Mouse (Mus musculus) liver, embryonic 14.5 days (tissue): ENCODE measurements around the gene Mms19. TPM values are rescaled to one million over a fixed set of nuclear protein-coding genes. Genes with fewer than 3 reads are reported as not detected.

Experiments
- ATAC-seq: fragments of 200-750 bp; cut with Nextera tagmentation; 2 replicates; pipeline ENCODE4 v1.8.0; 2017; ENCODE audit warnings: moderate number of reproducible peaks, mild to moderate bottlenecking, moderate library complexity; ENCODE audit not compliant: insufficient read depth
- DNase-seq, 3 experiments: peaks; one replicate each; pipeline ENCODE4 v3.0.0-alpha.2; 2012 to 2013; ENCODE audit warnings: low read depth in 3 of 3, low spot score in 3 of 3
- H3K27ac ChIP-seq: fragments of 300-500 bp; sonication (generic); 2 replicates; pipeline ENCODE4 v1.5.1; 2014; ENCODE audit warnings: moderate library complexity, mild to moderate bottlenecking, control low read depth, inconsistent platforms
- H3K27me3 ChIP-seq: fragments of 300-500 bp; sonication (generic); 2 replicates; pipeline ENCODE4 v1.6.1; 2014; ENCODE audit warnings: mild to moderate bottlenecking, low read length, moderate library complexity; ENCODE audit not compliant: control insufficient read depth, insufficient read depth
- H3K36me3 ChIP-seq: fragments of 300-500 bp; sonication (generic); replicated peaks from 2 replicates; pipeline ENCODE4 v1.6.1; 2014; ENCODE audit warnings: low read depth; ENCODE audit not compliant: control insufficient read depth, insufficient read depth
- H3K4me1 ChIP-seq, 2 experiments: fragments of 200-500 bp in 1 of 2; fragments of 300-500 bp in 1 of 2; sonication (generic) in 1 of 2; replicated peaks; 2 replicates each; pipeline ENCODE4 v1.6.1; 2012 to 2014; ENCODE audit warnings: antibody characterized with exemption in 1 of 2, inconsistent platforms in 1 of 2, low read length in 1 of 2; ENCODE audit not compliant: control insufficient read depth in 2 of 2, insufficient read depth in 2 of 2
- H3K4me2 ChIP-seq: fragments of 300-500 bp; sonication (generic); 2 replicates; pipeline ENCODE4 v1.6.1; 2014; ENCODE audit warnings: low read depth, mild to moderate bottlenecking, control low read depth, moderate library complexity
- H3K4me3 ChIP-seq, 2 experiments: fragments of 200-500 bp in 1 of 2; fragments of 300-500 bp in 1 of 2; sonication (generic) in 1 of 2; 2 replicates each; pipeline ENCODE4 v1.5.1; 2012 to 2014; ENCODE audit warnings: low read depth in 2 of 2, low read length in 2 of 2, mild to moderate bottlenecking in 2 of 2, control low read depth in 1 of 2, inconsistent platforms in 1 of 2, moderate library complexity in 1 of 2; ENCODE audit not compliant: insufficient read depth in 1 of 2
- H3K9ac ChIP-seq: fragments of 300-500 bp; sonication (generic); replicated peaks from 2 replicates; pipeline ENCODE4 v1.6.1; 2014; ENCODE audit warnings: mild to moderate bottlenecking, control low read depth, moderate library complexity
- H3K9me3 ChIP-seq: fragments of 300-500 bp; sonication (generic); 2 replicates; pipeline ENCODE4 v1.6.1; 2016; ENCODE audit warnings: low read length, mixed read lengths; ENCODE audit not compliant: control insufficient read depth
- CTCF ChIP-seq: IDR thresholded peaks from 2 replicates; pipeline ENCODE4 v1.5.1; 2016; ENCODE audit warnings: antibody characterized with exemption, low read depth, control low read depth
- EP300 ChIP-seq: IDR thresholded peaks from 2 replicates; pipeline ENCODE4 v1.6.1; 2016; ENCODE audit warnings: antibody characterized with exemption, low read depth
- WGBS: fragments of 180-500 bp; shearing (Covaris S2); extraction: QIAGEN DNeasy Blood & Tissue Kit; methylation state at CpG from one replicate; pipeline ENCODE4 v1.1.7; 2014; ENCODE audit not compliant: insufficient replicate concordance; 5-methylcytosine and 5-hydroxymethylcytosine counted together
- polyA plus RNA-seq, 2 experiments: library from polyadenylated mRNA; depleted of rRNA in 1 of 2; stranded (reverse) in 1 of 2; unstranded in 1 of 2; fragments of >200 nt; fragmentation: Nextera tagmentation in 1 of 2; extraction: Ambion mirVana in 1 of 2; gene quantifications; 2 replicates each; pipeline versions ENCODE4 v1.2.1 to v1.2.3; 2012 to 2014

Mms19 gene
- polyA plus RNA-seq, 2 experiments = 10.8 to 18.2 TPM

- 48% methylated on average over 3 of the region's 3 CpGs for WGBS
- no peak for TF ChIP-seq CTCF
- TF ChIP-seq EP300 = no peak
- H3K4me2 ChIP-seq = no peak overlapping the region
Measured at GRCm38 (mm10) chr19:42014231-42014825, 33.4 kb upstream of the Mms19 start.

DNA sequence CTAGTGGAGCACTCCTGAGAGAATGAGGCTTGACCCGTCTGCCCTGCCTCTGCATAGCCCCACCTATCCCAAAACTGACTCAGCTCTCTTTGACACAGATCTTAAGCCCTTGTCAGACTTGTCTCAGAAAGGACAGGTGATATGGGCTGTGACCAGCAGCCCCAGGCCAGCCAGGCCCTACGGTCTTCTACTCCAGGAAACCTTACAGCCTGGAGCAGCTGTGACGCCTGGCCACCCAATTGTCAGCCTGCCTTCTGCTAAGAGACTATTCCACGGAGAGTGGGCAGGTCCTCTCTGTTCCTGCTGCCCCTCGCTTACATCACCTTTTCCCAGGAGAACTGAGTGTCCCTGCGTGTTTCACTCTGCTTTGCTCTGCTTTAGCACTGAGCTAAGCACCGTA, 30.2 kb upstream of the Mms19 start:
- peaks cover 0 to 7% of the 10 kb centered on the region in 2 experiments; a peak in 1 of 4 replicates for H3K4me1 ChIP-seq
- H3K27me3 ChIP-seq = no peaks in the 10 kb centered on the region
- no peaks in the 10 kb centered on the region for H3K9me3 ChIP-seq
- ATAC-seq (no peak), DNase-seq (no peak)
- TF ChIP-seq CTCF (no peak), EP300 (no peak)
- no peak overlapping the region for H3K4me3 ChIP-seq
- no peaks in the 10 kb centered on the region for H3K36me3 ChIP-seq
- no peak overlapping the region for H3K9ac ChIP-seq
- no peak overlapping the region for H3K27ac ChIP-seq
- WGBS = 68% methylated on average over 7 of the region's 7 CpGs
- no peak overlapping the region for H3K4me2 ChIP-seq

More at GRCm38 (mm10) chr19:42014231-42014825, 33.4 kb upstream of the Mms19 start:
- Histone ChIP-seq H3K9me3 (no peaks in the 10 kb centered on the region), H3K4me3 (no peak overlapping the region), H3K9ac (no peak overlapping the region), H3K36me3 (no peaks in the 10 kb centered on the region), H3K27me3 (no peaks in the 10 kb centered on the region), H3K4me1 (no peaks in the 10 kb centered on the region; a peak in 1 of 4 replicates), H3K27ac (no peak overlapping the region)
- DNase-seq (no peak), ATAC-seq (no peak)

DNA sequence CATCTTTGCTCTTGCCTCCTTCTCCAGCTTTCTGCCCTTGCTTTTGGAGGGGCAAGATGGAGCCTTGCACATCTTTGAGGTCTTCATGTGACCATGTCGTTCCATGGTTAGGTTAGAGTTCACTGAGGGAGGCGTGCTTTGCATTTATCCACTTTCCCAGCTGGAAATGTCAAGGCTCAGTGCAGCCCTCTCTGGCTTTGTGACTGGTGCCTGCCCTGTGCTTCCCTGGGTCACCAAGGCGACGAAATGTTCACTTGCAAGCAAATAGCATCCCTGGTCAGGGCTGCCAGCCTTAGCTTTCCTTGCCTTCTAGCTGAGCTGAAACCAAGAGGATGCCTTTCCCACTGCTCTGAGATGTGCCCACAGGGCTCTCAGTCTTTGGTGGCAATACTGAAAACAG, 29.5 kb upstream of the Mms19 start:
- Histone ChIP-seq H3K4me2 (no peak overlapping the region), H3K27me3 (no peaks in the 10 kb centered on the region), H3K4me3 (no peak overlapping the region), H3K9ac (no peak overlapping the region), H3K9me3 (no peaks in the 10 kb centered on the region), H3K4me1 (peaks cover 0 to 13% of the 10 kb centered on the region in 2 experiments; a peak in 1 of 4 replicates), H3K36me3 (no peaks in the 10 kb centered on the region), H3K27ac (no peak overlapping the region)
- TF ChIP-seq CTCF = no peak
- no peak for TF ChIP-seq EP300
- DNase-seq (no peak), ATAC-seq (no peak)
- WGBS = 52% methylated on average over 4 of the region's 4 CpGs

DNA sequence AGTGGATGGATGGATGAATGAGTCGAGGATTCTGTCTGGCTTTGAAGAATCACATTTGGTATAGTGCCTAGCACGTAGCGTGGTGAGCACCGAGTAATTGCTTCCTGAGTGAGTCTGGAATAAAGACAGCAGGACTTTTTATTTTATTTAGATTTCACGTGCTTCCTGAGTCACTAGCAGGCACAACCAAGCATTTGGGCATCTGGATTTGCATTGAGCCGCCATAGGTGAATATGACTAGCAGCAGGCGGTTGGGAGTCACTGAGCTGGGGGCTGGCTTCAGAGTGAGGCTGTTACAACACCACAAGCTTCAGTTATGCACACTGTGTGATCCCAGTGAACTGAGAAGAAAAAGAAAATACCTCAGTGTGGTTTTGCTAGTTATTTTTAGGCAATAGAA, 28.1 kb upstream of the Mms19 start:
- Histone ChIP-seq H3K9ac (no peak overlapping the region), H3K36me3 (no peaks in the 10 kb centered on the region), H3K4me3 (no peak overlapping the region), H3K4me2 (no peak overlapping the region), H3K9me3 (no peaks in the 10 kb centered on the region), H3K27me3 (no peaks in the 10 kb centered on the region), H3K27ac (no peak overlapping the region), H3K4me1 (peaks cover 0 to 18% of the 10 kb centered on the region in 2 experiments; a peak in 2 of 4 replicates)
- no peak for ATAC-seq
- no peak for TF ChIP-seq CTCF
- TF ChIP-seq EP300 = no peak
- no peak for DNase-seq
- WGBS = 61% methylated on average over 7 of the region's 7 CpGs

DNA sequence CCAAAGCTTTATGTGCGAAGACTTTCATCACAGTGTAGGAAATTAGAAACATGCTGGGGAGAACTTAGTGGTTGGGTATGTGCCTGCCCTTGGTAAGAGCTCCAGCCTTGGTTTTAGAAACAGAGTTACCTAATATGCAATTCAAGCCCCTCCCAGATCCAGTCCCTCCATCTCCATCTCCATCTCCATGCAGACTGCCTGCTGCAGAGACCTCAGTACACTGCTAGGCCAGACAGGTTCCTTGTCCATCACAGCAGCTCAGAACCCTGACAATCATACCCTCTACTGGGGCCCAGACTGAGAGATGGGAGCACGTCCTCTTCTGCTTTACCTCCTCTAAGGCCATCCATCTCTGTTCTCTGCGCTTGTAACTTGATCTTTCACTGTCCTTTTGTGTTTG, 27.6 kb upstream of the Mms19 start:
- Histone ChIP-seq H3K4me2 (no peak overlapping the region), H3K4me1 (peaks cover 0 to 18% of the 10 kb centered on the region in 2 experiments; a peak in 2 of 4 replicates), H3K4me3 (no peak overlapping the region), H3K27me3 (no peaks in the 10 kb centered on the region), H3K36me3 (no peaks in the 10 kb centered on the region), H3K9ac (no peak overlapping the region), H3K9me3 (no peaks in the 10 kb centered on the region), H3K27ac (no peak overlapping the region)
- DNase-seq (no peak), ATAC-seq (no peak)
- 70% methylated on average over 3 of the region's 3 CpGs for WGBS
- TF ChIP-seq EP300 (no peak), CTCF (no peak)
